Mouse (Mus musculus) adrenal gland (tissue): ENCODE results near the gene Car14.

Experiments
- intact Hi-C: fragments of 180-260 bp; cut with DNase I; formaldehyde crosslinking; loops from one replicate; pipeline ENCODE4 v1.15.1; 2025
- long read RNA-seq, 2 experiments: library from polyadenylated mRNA; unstranded; transcript quantifications; one replicate each; pipeline ENCODE4 v2.0.0; 2020; ENCODE audit warnings: borderline replicate concordance in 1 of 2; ENCODE audit not compliant: insufficient replicate concordance in 1 of 2

Gene Car14
- long read RNA-seq, experiment 1: 0 reads
- long read RNA-seq, experiment 2: 0 reads

DNA sequence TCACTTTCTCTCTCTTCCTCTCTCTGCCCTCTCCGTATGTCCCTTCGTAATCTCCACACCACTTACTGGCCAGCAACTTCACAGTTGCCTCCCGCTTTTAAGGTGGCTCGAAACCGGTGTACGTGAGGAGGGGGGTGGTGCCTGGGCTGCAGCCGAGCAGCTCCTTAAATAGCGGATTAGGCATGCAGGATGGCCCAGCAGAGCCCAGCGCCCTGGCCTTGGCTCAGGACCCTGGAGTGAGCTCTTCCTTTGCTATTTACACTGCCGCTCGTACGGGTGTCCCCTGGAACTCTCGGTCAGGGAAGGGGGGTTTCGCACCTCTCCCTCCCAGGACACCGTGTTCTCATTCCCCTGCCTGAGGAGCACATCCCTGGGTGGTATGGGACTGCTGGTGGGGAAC is at the start of gene Car14:
Gene Car14 (minus strand): TSS at position 124 of the 400 bp plus-strand sequence.
- intact Hi-C loops: no loop called here

DNA sequence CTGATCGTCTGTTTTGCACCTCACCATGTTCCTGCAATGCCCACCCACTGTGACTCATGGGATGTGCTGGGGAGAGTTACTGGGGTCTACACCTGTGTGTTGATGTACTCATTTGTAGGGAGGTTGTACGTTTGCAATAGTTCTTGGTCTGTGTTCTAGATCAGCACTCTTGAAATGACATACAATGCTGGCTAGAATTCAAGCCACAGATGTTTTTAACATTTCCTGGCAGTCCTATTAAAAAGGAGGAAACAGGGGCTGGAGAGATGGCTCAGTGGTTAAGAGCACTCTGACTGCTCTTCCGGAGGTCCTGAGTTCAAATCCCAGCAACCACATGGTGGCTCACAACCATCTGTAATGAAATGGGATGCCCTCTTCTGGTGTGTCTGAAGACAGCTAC is 49.0 kb upstream of the Car14 start:
- intact Hi-C loops: no loop called here

DNA sequence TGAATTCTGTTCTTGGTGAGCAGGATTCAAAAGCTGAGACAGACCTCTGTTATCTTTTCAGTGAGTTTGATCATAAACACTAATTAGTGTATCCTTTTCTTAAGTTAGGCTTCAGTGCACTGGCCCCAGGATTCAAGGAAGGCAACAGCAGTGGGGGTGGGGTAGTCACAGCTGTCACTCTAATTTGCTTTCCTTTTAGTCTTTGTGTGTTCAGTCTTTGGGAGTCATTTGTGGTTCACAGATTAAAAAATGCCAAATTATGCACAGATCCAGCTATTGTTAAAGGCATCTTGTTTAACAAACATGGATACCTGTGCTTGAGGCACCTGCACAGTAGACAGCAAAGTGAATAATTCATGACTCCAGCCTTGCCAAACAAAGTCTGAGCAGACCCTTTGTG is 48.5 kb upstream of the Car14 start:
- intact Hi-C loops: no loop called here

DNA sequence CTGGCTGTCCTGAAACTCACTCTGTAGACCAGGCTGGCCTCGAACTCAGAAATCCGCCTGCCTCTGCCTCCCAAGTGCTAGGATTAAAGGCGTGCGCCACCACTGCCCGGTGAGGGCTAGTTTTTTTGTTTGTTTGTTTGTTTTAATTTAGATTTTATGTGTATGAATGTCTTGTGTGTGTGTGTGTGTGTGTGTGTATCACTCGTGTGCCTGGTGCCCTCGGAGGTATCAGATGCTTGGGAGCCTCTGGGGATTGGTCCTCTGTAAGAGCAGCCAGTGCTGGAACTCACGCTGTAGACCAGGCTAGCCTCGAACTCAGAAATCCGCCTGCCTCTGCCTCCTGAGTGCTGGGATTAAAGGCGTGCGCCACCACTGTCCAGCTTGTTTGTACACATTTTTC is 47.1 kb upstream of the Car14 start:
- intact Hi-C loops: loop anchor here (1.0 kb wide), 1 partner anchor 153 kb away; the partner anchor contains the start of gene Otud7b

DNA sequence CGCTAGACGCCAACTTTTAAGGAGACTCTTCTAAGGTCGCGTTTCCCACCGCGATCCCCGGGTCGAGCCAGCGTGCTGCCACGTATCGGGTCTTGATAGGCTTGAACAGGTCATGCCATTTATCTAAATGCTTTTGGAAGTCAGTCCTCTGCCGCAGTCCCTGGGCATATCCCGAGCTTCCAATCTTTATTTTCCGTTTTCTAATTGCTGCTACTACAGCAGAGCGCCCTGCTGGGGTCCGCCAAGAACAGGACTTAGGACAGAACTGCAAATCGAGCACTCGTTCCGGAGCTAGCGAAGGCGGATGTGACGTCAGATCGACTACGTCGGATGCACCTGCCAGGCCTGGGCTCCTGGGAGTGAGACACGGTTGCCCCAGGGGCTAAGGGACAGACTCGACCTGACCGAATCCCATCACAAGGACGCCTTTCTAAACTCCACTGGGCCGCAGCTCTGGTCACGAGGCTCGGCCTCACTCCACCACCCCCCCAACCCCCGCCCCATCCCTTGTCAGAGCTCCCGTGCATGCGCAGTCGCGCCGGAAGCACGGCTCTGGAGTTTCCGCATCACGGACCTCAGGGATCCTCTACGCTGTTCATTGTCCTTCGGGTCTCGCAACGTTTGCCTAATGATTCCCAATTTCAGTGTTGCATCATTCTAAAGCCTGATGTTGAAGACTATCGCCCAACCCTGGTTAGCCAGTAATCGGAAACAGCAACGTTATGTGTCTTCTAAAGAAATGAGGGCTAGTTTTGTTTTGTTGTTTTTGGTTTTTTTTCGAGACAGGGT is 46.5 kb upstream of the Car14 start:
- intact Hi-C loops: loop anchor here (1.0 kb wide), 1 partner anchor 153 kb away; the partner anchor contains the start of gene Otud7b

DNA sequence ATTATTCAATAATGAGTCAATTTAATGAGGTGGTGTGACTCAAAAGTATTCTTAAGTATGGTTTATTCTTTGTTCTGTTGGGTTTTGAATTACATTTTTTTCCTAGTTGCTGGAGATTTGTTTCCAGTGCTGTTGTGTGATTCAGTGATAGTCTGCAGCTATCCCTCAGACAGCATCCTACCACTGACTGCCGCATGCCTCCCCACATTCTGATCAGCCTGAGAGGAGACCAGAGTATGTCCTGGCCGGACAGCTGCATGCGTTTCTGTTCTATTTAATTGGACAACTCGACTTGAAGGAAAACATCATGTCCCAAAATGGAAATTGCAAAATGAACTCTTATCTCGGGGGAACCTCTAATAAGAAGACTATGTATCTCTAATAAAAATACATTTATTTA is 43.8 kb upstream of the Car14 start:
- intact Hi-C loops: no loop called here

DNA sequence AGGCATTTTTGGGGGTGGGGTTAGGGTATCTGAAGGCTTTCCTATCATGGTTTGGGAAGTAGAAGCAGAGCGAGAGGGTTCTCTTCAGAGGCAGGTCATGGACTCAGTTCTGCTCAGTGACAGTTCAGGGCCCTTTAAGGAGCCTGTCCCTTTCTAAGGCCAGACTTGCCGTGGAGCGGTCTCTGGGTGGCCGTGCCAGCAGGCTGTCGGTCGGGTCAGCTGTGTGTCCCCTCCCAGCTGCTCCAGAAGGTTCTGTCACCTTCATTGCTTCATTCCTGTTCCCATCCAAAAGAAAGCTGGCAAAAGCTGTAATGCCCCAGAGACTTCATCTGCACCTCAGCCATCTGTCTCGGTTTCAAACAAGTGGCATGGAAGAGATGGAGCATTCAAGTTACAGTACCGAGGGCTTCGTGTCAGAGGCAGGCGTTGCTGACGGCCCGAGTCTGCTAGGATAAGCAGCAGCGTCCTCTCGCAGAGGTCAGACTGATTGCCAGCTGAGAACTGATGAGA is 41.3 kb upstream of the Car14 start:
- intact Hi-C loops: no loop called here

DNA sequence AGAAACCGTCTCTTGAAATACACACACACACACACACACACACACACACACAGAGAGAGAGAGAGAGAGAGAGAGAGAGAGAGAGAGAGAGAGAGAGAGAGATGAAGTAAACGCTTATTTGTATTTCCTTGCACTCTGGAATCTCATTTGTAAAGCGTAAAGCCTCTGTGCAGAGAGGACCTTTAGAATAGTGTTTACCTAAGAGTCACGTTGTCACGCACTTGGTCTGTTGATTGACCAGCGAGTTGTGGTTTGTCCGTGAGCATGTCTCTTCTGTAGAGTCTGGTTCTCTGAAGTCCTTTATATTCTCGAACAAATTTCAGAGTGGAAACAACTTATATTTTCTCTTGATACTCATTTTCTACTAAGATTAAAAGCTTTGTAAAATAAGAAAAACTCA is 40.3 kb upstream of the Car14 start:
- intact Hi-C loops: no loop called here

DNA sequence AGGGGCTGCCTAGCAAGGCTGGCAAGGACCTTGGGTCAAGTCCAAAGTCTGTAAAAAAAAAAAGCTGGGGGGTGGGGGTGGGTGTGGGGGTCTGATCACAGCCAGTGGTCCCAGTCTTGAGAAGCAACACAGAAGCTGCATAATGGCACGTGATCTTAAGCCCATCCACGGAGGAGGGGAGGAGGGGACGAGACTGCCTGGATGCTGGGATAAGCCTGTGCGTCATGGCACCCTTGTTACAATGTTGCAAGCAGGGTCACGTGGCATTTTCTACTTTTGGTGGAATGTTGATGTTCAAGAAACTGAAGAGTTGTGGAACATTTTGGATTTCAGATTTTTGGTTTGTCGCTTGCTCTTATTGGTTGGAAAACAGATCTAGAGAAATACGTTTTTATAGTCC is 38.7 kb upstream of the Car14 start:
- intact Hi-C loops: no loop called here

DNA sequence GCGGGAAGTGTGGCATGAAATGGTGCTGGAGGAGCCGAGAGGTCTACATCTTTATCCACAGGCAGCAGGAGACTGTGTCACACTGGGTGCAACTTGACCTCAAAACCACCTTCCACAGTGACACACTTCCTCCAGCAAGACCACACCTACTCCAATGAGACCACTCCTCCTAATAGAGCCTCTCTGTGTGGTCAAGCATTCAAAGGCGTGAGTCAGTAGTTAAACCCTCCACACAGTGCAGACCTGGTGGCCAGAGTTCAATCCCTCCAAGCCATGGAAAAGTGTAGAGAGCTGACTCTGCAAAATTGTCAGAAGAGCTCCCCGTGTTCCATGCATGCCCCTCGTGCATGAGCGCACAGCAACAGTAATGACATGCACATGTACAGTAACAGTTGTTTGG is 38.3 kb upstream of the Car14 start:
- intact Hi-C loops: no loop called here

DNA sequence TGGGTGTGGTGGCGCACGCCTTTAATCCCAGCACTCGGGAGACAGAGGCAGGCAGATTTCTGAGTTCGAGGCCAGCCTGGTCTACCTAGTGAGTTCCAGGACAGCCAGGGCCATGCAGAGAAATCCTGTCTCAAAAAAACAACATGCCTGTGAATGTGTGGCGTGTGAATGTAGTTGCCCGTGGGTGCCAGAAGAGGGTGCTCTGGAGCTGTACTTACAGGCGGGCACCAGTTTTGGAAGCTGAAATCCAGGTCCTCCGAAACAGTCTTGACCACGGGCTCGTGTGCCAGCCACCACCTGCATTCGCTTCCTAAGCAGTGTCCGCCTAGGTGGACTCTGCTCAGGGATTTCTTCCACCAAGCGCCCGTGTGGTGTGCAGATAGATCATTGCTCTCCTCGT is 34.3 kb upstream of the Car14 start:
- intact Hi-C loops: no loop called here

DNA sequence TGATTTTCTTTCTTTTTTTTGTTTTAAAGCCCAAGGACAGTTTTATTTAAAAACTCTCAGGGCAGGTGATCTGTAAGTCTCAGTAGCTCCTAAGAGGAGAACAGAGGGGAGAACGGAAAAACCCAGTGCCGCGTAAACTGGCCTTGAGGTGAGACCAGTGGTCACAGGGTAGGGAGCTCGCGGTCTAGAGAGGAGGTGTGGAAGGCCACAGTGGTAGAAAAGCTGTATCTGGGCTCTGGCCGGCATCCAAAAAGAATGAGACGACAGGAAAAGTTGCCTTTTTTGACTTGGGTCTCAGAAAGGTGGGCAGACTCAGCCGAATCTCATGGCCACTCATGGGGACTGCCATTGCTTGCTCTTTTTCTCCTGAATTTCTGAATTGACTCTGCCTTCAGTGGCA is 33.7 kb upstream of the Car14 start:
- intact Hi-C loops: no loop called here

DNA sequence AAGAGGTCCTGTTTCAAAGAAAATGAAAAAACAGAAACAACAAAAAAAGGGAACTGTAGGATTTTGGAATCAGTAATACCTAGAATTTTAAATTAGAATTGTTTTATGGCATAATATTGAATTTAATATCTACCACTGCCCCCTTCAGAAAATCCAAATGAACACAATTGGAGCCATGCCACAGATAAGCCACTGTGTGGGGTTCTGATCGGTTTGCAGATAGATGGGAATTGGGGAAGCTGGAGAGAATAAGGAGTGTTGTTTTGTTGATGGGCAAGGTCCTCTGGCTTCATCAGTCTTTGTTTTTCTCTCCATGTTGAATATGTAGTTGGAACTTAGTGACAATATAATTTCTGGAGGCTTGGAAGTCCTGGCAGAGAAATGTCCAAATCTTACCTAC is 30.0 kb upstream of the Car14 start:
- intact Hi-C loops: no loop called here

DNA sequence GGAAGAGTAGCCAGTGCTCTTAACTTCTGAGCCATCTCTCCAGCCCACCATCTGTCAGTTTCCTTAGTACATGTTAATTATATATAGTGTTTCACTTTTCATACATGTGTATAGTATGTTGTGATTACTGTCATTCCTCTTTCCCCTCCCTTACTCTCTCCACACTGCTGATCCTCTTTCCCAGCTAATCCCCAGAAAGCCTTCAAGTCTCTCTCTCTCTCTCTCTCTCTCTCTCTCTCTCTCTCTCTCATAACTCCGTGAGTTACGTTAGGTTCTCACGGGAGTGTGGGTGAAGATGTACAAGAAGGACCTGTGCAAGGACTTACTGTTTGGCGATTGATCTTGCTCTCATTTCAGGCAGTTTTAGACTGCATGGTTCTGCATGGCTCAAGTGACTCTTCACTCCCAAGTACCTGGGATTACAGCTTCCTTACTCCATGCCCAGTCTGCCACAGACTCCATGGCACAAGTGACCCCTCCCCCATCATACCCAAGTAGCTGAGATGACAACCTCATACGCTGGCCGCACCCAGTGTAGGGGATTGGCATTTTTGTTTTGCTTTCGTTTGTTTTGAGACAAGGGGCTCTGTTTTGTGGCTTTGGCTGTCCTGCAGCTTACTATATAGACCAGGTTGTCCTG is 28.7 kb upstream of the Car14 start:
- intact Hi-C loops: no loop called here

DNA sequence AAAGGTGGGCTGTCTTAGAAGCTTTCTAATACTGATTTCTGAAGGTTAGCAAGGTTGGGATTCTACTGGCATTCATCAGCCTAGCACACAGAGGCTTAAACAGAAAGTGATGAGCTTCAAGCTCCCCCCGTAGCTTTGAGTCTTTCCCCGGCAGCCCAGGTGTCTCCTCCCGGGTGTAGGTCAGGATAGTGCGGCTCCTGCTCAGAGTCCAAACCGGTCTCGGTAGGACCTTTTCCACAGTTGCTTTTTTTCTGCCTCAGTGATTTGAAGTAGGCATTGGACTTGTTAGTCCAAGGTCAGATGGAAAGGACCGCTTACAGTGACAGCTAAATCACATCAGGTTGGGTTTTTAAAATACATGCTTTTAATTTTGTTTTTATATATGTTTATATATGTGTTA is 28.1 kb upstream of the Car14 start:
- intact Hi-C loops: no loop called here

DNA sequence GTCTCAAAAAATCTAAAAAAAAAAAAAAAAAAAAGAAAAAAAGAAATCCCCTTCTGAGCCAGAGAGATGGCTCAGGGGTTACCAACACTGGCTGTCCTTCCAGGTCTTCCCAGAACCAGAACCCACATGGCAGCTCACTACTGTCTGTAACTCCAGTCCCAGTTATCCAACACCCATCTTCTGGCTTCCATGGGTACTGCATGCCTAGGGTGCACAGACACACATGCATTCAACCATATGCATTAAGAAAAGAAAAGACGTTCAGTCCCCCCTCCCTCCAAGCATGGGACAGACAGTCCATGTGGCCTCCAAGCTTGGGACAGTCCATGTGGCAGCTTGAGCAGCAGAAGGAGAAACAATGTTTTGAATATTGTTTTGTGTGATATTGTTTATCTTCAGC is 27.7 kb upstream of the Car14 start:
- intact Hi-C loops: no loop called here

DNA sequence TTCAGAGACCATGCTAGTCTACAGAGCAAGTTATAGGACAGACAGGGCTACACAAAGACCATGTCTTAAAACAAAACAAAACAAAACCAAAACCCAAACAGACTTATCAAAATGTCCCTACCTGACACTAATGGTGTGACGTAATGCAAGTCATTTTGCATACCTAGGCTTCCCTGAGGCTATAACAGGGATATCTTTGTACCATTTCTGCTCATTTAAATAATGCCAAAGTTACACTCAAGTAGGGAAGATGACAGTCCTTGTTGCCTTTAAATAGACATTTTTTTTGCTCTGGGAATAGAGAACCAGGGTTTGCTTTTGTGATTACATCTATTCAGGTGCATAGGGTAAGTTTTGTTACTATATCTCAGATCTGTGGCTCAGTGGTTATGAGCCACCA is 27.0 kb upstream of the Car14 start:
- intact Hi-C loops: no loop called here

DNA sequence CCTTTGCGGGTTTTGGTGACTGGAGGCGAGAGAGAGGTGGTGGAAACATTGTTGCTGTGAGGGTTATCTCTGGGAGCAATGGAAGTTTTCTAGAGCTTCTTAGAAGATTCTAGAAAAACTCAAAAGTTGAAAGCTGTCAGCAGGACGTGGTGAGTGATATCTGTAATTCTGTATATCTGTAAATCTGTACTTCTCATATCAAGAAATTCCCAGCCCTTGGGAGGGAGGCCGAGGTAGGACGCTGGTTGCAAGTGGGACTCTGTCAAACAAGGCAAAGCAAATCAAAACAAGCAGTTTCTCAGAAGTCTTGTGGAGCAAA is 25.9 kb upstream of the Car14 start:
- intact Hi-C loops: no loop called here

DNA sequence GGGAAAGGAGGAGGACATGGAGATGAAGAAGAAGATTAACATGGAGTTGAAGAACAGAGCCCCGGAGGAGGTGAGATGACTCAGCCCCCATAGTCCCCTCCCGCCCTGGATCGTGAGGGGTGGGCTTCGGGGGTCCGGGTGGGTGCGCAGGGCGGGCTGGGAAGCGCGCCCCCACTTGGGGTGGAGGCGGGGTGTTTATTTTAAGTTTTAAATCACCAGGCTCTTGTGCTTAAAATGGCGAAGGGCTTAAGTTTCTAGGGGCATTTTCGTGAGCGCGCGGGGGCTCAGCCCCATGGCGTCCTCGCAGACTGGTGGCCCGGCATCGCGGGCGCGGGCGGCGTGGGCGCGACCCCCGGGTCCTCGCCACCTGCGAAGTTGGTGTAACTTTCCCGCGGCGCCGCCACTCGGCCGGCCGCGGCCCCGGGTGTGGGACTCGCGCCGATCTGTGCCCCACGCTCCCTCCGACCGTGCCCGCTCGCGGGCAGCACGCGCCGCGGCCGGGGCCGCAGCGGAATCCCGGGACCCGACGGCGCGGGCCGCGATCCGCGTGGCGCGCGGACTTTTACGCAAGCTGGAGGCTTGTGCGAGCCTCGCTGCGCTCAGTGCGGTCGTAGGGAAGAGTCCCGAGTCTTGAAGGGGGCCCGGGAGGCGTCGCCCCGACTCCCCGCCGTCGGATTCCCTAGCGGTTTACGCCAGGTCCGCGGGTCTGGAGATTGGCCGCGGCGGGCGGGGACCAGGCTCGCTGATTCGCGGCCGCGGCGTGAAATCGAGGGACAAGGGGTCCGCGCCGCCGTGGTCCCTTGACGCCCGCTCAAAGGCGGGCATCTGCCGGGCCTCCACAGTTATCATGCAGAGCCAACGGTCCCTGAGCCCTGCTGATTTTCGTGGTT is 25.3 kb upstream of the Car14 start:
- intact Hi-C loops: no loop called here

DNA sequence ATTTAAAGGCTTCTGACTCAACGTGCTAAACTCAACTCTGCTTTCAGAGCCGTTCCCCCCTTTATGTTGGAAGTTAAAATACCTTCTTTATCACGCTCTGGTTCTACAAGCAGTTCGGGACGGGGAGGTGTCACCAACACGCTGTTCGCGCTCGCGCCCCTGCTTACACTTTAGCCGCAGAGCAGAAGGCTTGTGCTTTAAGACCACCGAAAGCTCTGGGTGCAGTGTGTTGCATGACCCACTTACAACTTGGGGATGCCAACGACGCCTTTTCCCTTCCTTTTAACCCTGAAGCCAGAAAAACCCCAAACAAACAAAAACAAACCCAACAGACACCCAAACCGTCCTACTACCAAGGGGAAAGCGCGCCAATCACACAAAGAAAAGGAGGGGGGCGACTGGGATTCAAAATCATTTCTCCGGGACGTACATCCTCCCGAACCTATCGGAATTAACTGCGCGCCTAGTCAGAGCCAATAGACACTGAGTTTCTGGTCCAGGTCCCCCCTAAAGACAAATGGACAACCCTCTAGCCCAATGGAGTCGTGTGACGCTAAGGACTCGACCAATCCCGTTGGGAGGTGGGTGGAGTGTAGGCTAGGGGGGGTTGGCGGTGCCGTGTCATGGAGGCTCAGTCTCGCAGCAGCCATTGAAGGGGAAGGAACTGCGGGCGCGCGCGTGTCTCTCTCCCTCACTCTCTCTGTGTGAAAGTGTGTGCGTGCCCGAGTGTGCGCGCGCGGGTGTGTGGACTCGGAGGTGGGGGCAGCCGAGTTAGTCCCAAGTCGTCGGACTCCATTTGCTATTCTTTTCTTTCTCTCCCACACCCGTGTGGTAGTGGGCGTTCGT is 24.4 kb upstream of the Car14 start, which contains the start of gene Anp32e:
Gene Anp32e (plus strand): TSS at position 589 of the 846 bp plus-strand sequence.
- intact Hi-C loops: no loop called here

DNA sequence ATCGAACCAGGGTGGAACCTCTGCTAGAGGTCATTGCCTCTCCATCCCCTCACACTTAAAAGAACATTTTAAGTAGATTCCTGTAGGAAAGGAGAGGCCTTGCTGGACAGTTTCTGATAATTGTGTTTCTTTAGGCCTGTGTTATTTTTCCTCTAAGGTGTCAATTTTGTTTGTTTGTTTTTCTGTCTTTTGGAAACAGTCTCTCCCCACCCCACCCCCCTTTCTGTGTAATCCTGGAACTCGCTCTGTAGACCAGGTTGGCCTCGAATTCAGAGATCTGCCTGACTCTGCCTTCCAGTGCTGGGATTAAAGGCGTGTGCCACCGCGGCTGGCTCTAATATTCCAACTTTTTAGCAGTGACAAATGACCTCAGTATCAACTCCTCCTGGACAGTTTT is 23.8 kb upstream of the Car14 start:
- intact Hi-C loops: no loop called here
